Mouse (Mus musculus): ENCODE data around the gene Zbtb45. TPM values are rescaled to one million over a fixed set of nuclear protein-coding genes. Genes with fewer than 3 reads are reported as not detected.
A peak's percentile ranks its signal among the peaks of the same experiment; 100 is the strongest.

Gene Zbtb45
- polyA plus RNA-seq, 2 experiments, result 9.8 to 10.5 TPM

DNA sequence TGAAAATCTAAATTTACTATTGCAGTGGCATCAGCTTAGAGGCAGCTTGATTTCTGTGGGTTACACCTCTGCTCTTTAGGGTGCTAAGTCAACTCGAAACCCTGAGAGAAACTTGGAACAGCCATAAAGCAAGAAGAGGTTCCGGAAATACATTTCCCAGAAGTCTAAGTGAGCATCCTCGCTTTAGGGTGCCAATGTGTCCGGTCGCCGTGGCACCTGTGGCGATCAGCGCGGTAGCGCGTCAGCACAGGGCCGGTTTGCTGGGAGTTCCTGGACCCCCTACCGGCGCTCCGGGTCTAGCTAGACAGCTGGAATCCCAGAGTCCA lies 44.1 kb upstream of the Zbtb45 start:
- DNase-seq (ENCODE audit: low read depth in 3 of 3, low spot score in 3 of 3), result no peak
- no peaks in the 10 kb centered on the region for H3K27me3 ChIP-seq (ENCODE audit: control insufficient read depth, insufficient read depth, low read length)
- H3K4me2 ChIP-seq (ENCODE audit: low read depth), result peak overlapping the region; percentile 74
- no peaks in the 10 kb centered on the region for H3K36me3 ChIP-seq (replicated peaks; ENCODE audit: control insufficient read depth, insufficient read depth, low read depth)
- ATAC-seq (ENCODE audit: insufficient read depth), result no peak
- H3K4me1 ChIP-seq (replicated peaks; ENCODE audit: control insufficient read depth in 2 of 2, insufficient read depth in 2 of 2, low read length in 1 of 2), result peaks cover 2 to 10% of the 10 kb centered on the region in 2 experiments; a peak in 3 of 4 replicates
- peak overlapping the region; percentile 74 for H3K9ac ChIP-seq (replicated peaks)
- WGBS (ENCODE audit: insufficient replicate concordance), result 10% methylated on average over 15 of the region's 15 CpGs
- peak overlapping the region; percentile 72 to 93 for H3K4me3 ChIP-seq (ENCODE audit: insufficient read depth in 1 of 2, low read depth in 2 of 2, low read length in 2 of 2)
- H3K9me3 ChIP-seq (ENCODE audit: control insufficient read depth, low read length), result no peaks in the 10 kb centered on the region
- no peak overlapping the region for H3K27ac ChIP-seq
- TF ChIP-seq EP300 (IDR thresholded peaks at IDR 0.05; ENCODE audit: low read depth) (no peak), CTCF (IDR thresholded peaks at IDR 0.05; ENCODE audit: low read depth) (no peak)

DNA sequence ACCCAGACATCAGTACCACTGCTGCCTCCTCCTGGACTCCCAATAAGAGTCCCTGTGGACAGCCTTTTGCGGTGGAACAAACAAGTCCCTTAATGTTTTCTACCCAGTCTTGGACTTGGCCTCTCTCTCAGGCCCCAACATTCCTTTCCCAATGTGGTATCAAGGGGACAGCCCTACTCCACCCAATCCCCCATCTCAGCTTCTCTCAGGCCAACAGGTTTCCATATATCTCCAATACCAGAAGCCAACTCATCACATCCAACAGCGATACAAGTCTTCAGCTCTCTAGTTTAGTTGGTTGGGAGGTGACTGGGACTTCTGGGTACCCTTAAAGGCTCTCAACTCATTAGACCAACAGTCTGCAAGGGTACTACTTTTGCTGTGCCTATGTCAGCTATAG lies 43.7 kb upstream of the Zbtb45 start:
- no peaks in the 10 kb centered on the region for H3K36me3 ChIP-seq (replicated peaks; ENCODE audit: control insufficient read depth, insufficient read depth, low read depth)
- H3K4me1 ChIP-seq (replicated peaks; ENCODE audit: control insufficient read depth in 2 of 2, insufficient read depth in 2 of 2, low read length in 1 of 2), result peaks cover 2 to 10% of the 10 kb centered on the region in 2 experiments; a peak in 3 of 4 replicates
- no peaks in the 10 kb centered on the region for H3K27me3 ChIP-seq (ENCODE audit: control insufficient read depth, insufficient read depth, low read length)
- WGBS (ENCODE audit: insufficient replicate concordance), result 83% methylated on average over 2 of the region's 2 CpGs
- no peak for ATAC-seq (ENCODE audit: insufficient read depth)
- peak overlapping the region in 1 of 2 experiments; percentile 72; a peak in 1 of 4 replicates for H3K4me3 ChIP-seq (ENCODE audit: insufficient read depth in 1 of 2, low read depth in 2 of 2, low read length in 2 of 2)
- H3K4me2 ChIP-seq (ENCODE audit: low read depth), result peak overlapping the region; percentile 74
- no peak overlapping the region for H3K27ac ChIP-seq
- TF ChIP-seq EP300 (IDR thresholded peaks at IDR 0.05; ENCODE audit: low read depth), result no peak
- TF ChIP-seq CTCF (IDR thresholded peaks at IDR 0.05; ENCODE audit: low read depth), result 0 out of 2 replicates have a peak, but pooled peaks have one; percentile 1
- H3K9me3 ChIP-seq (ENCODE audit: control insufficient read depth, low read length), result no peaks in the 10 kb centered on the region
- H3K9ac ChIP-seq (replicated peaks), result peak overlapping the region; percentile 74; the same call in 1 of the 2 replicates
- no peak for DNase-seq (ENCODE audit: low read depth in 3 of 3, low spot score in 3 of 3)

DNA sequence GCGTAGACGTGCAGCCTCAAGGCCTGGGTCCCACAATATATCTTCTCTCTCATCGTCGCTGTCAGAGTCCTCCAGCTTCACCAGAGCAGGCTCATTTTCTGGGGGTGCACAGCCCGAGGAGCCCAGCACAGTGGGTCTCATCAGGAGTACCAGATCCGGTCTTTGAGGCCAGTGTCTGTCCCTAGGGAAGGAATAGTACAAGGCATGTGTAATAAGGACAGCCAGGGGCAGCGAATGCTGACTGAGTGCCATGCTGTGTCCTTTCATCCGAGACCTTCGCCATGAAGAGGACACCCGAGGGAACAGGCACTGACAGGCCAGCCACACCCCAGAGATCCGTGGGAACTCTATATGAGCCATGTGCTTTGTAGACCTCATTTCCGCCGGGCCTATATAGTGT lies 43.2 kb upstream of the Zbtb45 start:
- WGBS (ENCODE audit: insufficient replicate concordance), result 73% methylated on average over 13 of the region's 13 CpGs
- TF ChIP-seq CTCF (IDR thresholded peaks at IDR 0.05; ENCODE audit: low read depth) (no peak), EP300 (IDR thresholded peaks at IDR 0.05; ENCODE audit: low read depth) (no peak)
- H3K4me1 ChIP-seq (replicated peaks; ENCODE audit: control insufficient read depth in 2 of 2, insufficient read depth in 2 of 2, low read length in 1 of 2), result peaks cover 2 to 10% of the 10 kb centered on the region in 2 experiments; a peak in 3 of 4 replicates
- DNase-seq (ENCODE audit: low read depth in 3 of 3, low spot score in 3 of 3), result no peak
- H3K9ac ChIP-seq (replicated peaks), result no peak overlapping the region
- no peaks in the 10 kb centered on the region for H3K9me3 ChIP-seq (ENCODE audit: control insufficient read depth, low read length)
- H3K4me2 ChIP-seq (ENCODE audit: low read depth), result no peak overlapping the region
- no peaks in the 10 kb centered on the region for H3K36me3 ChIP-seq (replicated peaks; ENCODE audit: control insufficient read depth, insufficient read depth, low read depth)
- no peak overlapping the region for H3K27ac ChIP-seq
- no peak for ATAC-seq (ENCODE audit: insufficient read depth)
- H3K4me3 ChIP-seq (ENCODE audit: insufficient read depth in 1 of 2, low read depth in 2 of 2, low read length in 2 of 2), result no peak overlapping the region
- H3K27me3 ChIP-seq (ENCODE audit: control insufficient read depth, insufficient read depth, low read length), result no peaks in the 10 kb centered on the region

DNA sequence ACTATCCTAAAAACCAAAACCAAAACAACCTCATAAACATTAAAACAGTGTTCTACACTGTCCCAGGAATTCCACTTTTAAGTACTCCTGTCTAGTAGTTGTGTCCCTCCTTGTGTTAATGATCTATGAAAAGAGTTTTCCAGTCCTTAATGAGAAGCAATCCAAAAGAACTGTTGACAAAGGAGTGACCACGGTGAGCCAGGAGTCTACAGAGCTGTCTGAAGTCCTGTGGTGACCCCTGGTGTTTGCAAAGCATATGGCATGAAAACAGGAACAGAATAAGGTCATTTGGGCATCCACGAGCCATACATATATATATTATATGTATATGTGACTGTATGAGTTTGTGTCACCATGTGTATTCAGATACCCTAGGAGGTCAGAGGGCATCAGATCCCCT lies 36.2 kb upstream of the Zbtb45 start:
- DNase-seq (ENCODE audit: low read depth in 3 of 3, low spot score in 3 of 3) (peak in 2 of 3 experiments; percentile 48 to 62), ATAC-seq (ENCODE audit: insufficient read depth) (peak; percentile 49)
- no peak overlapping the region for H3K4me3 ChIP-seq (ENCODE audit: insufficient read depth in 1 of 2, low read depth in 2 of 2, low read length in 2 of 2)
- TF ChIP-seq CTCF (IDR thresholded peaks at IDR 0.05; ENCODE audit: low read depth) (peak; percentile 81), EP300 (IDR thresholded peaks at IDR 0.05; ENCODE audit: low read depth) (no peak)
- H3K9ac ChIP-seq (replicated peaks), result no peak overlapping the region
- H3K27ac ChIP-seq, result no peak overlapping the region
- 3% methylated on average over 2 of the region's 2 CpGs for WGBS (ENCODE audit: insufficient replicate concordance)
- no peak overlapping the region for H3K4me2 ChIP-seq (ENCODE audit: low read depth)
- H3K4me1 ChIP-seq (replicated peaks; ENCODE audit: control insufficient read depth in 2 of 2, insufficient read depth in 2 of 2, low read length in 1 of 2), result no peaks in the 10 kb centered on the region
- no peaks in the 10 kb centered on the region for H3K36me3 ChIP-seq (replicated peaks; ENCODE audit: control insufficient read depth, insufficient read depth, low read depth)
- H3K27me3 ChIP-seq (ENCODE audit: control insufficient read depth, insufficient read depth, low read length), result peaks cover 31% of the 10 kb centered on the region
- no peaks in the 10 kb centered on the region for H3K9me3 ChIP-seq (ENCODE audit: control insufficient read depth, low read length)

DNA sequence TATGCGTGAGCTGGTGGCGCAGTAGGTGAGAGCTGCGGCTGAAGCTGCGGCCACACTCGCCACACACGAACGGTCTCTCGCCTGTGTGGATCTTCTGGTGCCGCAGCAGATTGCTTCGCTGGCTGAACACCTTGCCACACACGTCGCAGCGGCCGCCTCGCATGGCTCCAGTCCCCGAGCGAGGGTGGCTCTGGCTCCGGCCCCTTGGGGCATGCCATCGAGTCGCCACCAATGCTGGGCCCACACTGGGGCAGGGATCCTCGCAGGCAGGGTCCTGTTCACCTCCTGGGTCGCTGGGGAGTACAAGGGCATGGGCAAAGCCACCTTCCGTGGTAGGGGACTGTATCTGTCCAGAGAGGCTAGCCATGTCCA lies 34.4 kb upstream of the Zbtb45 start:
- H3K27me3 ChIP-seq (ENCODE audit: control insufficient read depth, insufficient read depth, low read length), result peaks cover 31% of the 10 kb centered on the region
- H3K9ac ChIP-seq (replicated peaks), result no peak overlapping the region
- DNase-seq (ENCODE audit: low read depth in 3 of 3, low spot score in 3 of 3) (no peak), ATAC-seq (ENCODE audit: insufficient read depth) (no peak)
- H3K4me2 ChIP-seq (ENCODE audit: low read depth), result peak overlapping the region; percentile 65
- H3K36me3 ChIP-seq (replicated peaks; ENCODE audit: control insufficient read depth, insufficient read depth, low read depth), result no peaks in the 10 kb centered on the region
- no peaks in the 10 kb centered on the region for H3K9me3 ChIP-seq (ENCODE audit: control insufficient read depth, low read length)
- H3K4me1 ChIP-seq (replicated peaks; ENCODE audit: control insufficient read depth in 2 of 2, insufficient read depth in 2 of 2, low read length in 1 of 2), result peaks cover 2 to 3% of the 10 kb centered on the region in 2 experiments; a peak in 3 of 4 replicates
- WGBS (ENCODE audit: insufficient replicate concordance), result 3% methylated on average over 23 of the region's 23 CpGs
- peak overlapping the region in 1 of 2 experiments; percentile 42; a peak in 2 of 4 replicates for H3K4me3 ChIP-seq (ENCODE audit: insufficient read depth in 1 of 2, low read depth in 2 of 2, low read length in 2 of 2)
- TF ChIP-seq CTCF (IDR thresholded peaks at IDR 0.05; ENCODE audit: low read depth), result no peak
- TF ChIP-seq EP300 (IDR thresholded peaks at IDR 0.05; ENCODE audit: low read depth), result no peak
- no peak overlapping the region for H3K27ac ChIP-seq

Data from liver, embryonic 14.5 days (tissue).